Mouse (Mus musculus) ovary, adult 18-20 months (tissue): Measurements from ENCODE around the gene Zfp292.

ENCODE experiments used
- DNase-seq: peaks from one replicate; pipeline ENCODE4 v3.0.0; 2022; ENCODE audit warnings: low spot score, mixed read lengths

Gene Zfp292

GRCm38 (mm10) chr4:34882291-34882769 is 430 bp downstream of the Zfp292 start:
- DNase-seq = peak; percentile 43

- DNase-seq = no peak
Observed at GRCm38 (mm10) chr4:34881851-34882250, 909 bp downstream of the Zfp292 start.

- no peak for DNase-seq
Observed at GRCm38 (mm10) chr4:34880921-34881650, 1.7 kb downstream of the Zfp292 start.

- no peak for DNase-seq
Observed at GRCm38 (mm10) chr4:34874234-34874633, 8.5 kb downstream of the Zfp292 start.

GRCm38 (mm10) chr4:34872896-34873495 is 9.8 kb downstream of the Zfp292 start:
- DNase-seq = no peak

- no peak for DNase-seq
Observed at GRCm38 (mm10) chr4:34869813-34870212, 12.9 kb downstream of the Zfp292 start.

- DNase-seq = no peak
Observed at GRCm38 (mm10) chr4:34861438-34861837, 21.3 kb downstream of the Zfp292 start.

GRCm38 (mm10) chr4:34859416-34859815 is 23.3 kb downstream of the Zfp292 start:
- DNase-seq = no peak

GRCm38 (mm10) chr4:34858903-34859302 is 23.9 kb downstream of the Zfp292 start:
- DNase-seq = no peak

GRCm38 (mm10) chr4:34855966-34856365 is 26.8 kb downstream of the Zfp292 start:
- DNase-seq = no peak

GRCm38 (mm10) chr4:34852051-34852450 is 30.7 kb downstream of the Zfp292 start:
- no peak for DNase-seq

- DNase-seq = no peak
Observed at GRCm38 (mm10) chr4:34850156-34850555, 32.6 kb downstream of the Zfp292 start.

- DNase-seq = no peak
Observed at GRCm38 (mm10) chr4:34847679-34848309, 35.0 kb downstream of the Zfp292 start.

GRCm38 (mm10) chr4:34843839-34844238 is 38.9 kb downstream of the Zfp292 start:
- DNase-seq = no peak

GRCm38 (mm10) chr4:34842826-34843225 is 39.9 kb downstream of the Zfp292 start:
- no peak for DNase-seq

GRCm38 (mm10) chr4:34831496-34831895 is 51.3 kb downstream of the Zfp292 start:
- no peak for DNase-seq

GRCm38 (mm10) chr4:34829456-34829855 is 53.3 kb downstream of the Zfp292 start:
- no peak for DNase-seq

GRCm38 (mm10) chr4:34823901-34824300 is 58.9 kb downstream of the Zfp292 start:
- no peak for DNase-seq

- no peak for DNase-seq
Observed at GRCm38 (mm10) chr4:34819904-34820303, 62.9 kb downstream of the Zfp292 start.

GRCm38 (mm10) chr4:34801166-34802034 is 81.4 kb downstream of the Zfp292 start:
- no peak for DNase-seq

GRCm38 (mm10) chr4:34798005-34798404 is 84.8 kb downstream of the Zfp292 start:
- DNase-seq = no peak
